Mouse (Mus musculus): Measurements from ENCODE around the gene Zfp36l1.

Zfp36l1 gene

DNA sequence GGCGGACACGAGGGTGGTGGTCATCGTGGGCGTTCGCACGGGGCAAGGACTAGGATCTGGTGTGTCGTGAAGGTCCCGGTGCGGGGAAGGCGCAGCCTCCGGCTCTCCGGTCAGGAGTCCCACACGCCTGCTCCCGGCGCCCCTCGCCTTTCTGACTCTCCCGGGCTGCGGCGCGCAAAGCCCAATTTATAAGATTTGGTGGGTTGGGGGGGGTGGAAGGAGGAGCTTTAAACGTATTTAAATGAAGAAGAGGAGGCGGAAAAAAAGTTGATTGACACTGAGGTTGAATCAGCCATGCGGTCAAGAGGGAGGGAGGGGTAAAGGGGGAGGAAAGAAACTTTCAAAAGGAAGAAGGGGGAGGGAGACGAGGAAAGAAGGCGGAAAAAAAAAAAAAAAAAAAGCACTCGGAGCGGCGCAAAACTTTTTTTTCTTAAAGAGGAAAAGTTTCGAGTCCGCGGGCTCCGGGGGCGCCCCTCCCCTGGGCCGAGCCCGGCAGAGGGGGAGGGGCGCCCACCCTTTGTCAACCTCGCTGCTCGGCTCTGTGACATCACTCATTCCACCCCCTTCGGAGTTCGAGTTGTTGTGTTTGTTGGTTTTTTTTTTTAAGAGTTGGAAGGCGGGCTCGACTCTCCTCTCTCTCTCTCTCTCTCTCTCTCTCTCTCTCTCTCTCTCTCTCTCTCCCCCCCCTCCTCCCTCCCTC is at the start of gene Zfp36l1:
TSS of gene Zfp36l1 (minus strand) at position 162 of the 700 bp plus-strand sequence.
- DNase-seq: peak; percentile 95 to 96

GRCm38 (mm10) chr12:80162448-80162847 is 49.6 kb upstream of the Zfp36l1 start:
- DNase-seq: no peak

DNA sequence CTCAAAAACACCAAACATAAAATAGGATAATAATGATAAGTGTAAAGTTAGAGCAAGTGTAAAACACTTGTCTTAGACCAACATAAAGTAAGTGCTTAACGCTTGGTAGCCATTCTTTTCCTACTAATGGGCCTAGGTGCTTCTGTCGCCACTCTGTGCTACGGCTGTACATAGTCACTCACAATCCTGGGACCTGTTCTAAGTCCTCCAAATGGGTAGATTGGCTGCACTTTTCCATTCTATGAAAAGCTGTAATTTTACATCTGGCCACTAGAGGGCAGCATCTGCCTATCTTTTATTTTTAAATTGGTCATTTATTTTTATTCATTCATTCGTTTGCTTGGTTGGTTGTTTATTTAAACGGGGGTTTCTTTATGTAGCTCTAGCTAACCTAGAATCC is 44.9 kb upstream of the Zfp36l1 start:
- no peak for DNase-seq

DNA sequence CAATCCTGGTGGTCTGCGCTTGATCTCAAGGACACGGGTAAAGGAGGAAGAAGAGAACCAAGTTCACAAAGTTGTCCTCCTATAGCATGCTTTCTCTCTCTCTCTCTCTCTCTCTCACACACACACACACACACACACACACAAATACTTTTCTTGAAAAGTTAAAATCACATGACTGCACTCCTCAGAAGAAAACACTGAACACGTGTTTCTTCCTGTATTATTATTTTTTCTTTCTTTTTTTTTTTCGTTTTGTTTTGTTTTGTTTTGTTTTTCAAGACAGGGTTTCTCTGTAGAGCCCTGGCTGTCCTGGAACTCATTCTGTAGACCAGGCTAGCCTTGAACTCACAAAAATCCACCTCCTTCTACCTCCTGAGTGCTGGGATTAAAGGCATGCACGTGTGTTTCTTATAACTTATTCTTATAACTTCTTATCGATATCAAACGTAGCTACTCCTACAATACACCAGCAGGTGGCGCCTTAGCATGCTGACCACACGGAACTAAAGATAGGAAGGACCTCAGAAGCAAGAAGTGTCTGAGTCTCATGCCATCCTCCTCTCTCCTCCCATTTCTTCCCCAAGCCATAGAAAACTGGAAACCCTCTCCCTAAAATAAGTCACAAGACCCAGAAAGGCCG is 41.0 kb upstream of the Zfp36l1 start:
- DNase-seq: peak; percentile 36 to 54

DNA sequence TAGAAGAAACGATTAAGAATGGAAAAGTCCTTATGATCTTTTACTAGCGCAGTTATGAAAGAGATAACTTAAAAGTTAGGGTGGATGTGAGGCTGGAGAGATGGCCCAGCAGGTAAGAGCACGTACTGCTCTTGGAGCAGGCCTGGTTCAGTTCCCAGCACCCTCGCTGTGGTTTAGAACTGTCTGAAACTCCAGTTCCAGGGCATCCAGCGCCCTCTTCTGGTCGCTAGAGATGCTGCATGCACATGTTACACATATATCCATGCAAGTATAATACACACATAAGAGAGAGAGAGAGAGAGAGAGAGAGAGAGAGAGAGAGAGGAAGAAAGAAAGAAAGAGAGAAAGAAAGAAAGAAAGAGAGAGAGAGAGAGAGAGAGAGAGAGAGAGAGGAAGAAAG is 40.3 kb upstream of the Zfp36l1 start:
- DNase-seq: no peak

GRCm38 (mm10) chr12:80151821-80152220 is 39.0 kb upstream of the Zfp36l1 start:
- DNase-seq: no peak

GRCm38 (mm10) chr12:80150624-80151023 is 37.8 kb upstream of the Zfp36l1 start:
- DNase-seq: peak; percentile 51 to 52

- DNase-seq: no peak
These were observed 34.9 kb upstream of the Zfp36l1 start for GRCm38 (mm10) chr12:80147563-80148214.

DNA sequence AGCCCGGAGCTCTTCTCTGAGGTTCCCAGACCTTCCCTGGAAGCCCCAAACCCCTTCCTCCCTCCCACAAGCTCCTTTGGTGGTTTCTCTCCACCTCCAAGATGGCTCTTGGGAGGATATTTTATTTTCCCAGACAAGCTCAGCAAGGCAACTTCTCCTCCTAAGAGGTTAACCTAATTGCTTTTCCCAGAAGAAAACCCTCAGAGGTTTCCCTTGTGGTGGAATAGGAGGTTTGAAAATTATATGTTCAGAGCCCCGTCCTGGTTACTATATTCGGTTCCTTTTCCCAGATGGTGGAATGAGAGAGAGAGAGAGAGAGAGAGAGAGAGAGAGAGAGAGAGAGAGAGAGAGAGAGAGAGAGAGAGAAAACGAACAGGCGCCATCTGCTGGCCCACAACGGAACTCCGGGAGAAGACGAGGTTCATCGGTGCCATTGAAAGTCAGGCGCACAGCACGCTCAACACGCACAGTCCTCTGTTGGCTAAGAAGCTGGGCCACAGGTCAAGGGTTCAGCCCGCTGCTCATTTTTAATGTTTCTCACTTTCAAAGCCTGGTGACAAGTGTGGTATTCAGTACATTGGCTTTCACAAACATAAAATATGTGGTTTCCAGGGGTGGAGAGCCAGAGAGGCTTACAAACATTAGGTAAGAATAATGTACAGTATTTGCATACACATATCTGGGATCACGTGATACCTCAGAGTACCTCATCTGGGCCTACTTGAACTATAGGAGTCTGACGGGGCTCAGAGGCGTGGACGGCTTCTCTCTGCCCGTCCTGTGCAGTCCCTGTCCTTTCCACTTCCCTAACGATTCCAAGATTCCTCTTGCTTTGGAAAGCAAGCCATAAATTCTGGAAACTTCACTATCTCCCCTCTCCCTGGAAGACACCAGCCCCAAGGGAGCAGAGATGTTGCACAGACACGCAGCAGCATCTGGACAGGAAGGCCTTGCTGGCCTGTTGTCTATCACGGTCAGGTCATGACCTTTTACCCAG is 33.7 kb upstream of the Zfp36l1 start:
- DNase-seq: peak; percentile 72

DNA sequence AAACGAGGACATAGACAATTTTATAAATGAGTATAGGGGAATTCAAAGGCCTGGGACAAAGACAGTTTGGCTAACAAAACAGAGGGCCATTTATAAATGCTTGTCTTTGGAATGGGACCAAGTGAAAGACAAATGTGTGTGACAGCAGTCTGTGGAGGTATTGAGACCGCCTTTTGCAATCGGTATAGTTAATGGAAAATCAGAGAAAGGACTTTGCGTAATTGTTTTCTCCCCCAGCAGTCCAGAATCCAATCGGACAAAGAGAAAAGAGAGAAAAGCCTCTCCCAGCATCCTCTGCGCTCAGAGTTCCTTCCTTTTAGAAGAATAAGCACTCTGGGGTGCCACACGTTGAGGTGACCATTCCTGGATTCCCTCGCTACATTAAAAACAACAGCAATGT is 32.6 kb upstream of the Zfp36l1 start:
- DNase-seq: no peak

GRCm38 (mm10) chr12:80144846-80145245 is 32.0 kb upstream of the Zfp36l1 start:
- DNase-seq: no peak

- peak; percentile 44 to 55 for DNase-seq
These were observed 28.7 kb upstream of the Zfp36l1 start for GRCm38 (mm10) chr12:80141470-80141869.

GRCm38 (mm10) chr12:80141011-80141410 is 28.2 kb upstream of the Zfp36l1 start:
- no peak for DNase-seq

- no peak for DNase-seq
These were observed 24.9 kb upstream of the Zfp36l1 start for GRCm38 (mm10) chr12:80137744-80138143.

DNA sequence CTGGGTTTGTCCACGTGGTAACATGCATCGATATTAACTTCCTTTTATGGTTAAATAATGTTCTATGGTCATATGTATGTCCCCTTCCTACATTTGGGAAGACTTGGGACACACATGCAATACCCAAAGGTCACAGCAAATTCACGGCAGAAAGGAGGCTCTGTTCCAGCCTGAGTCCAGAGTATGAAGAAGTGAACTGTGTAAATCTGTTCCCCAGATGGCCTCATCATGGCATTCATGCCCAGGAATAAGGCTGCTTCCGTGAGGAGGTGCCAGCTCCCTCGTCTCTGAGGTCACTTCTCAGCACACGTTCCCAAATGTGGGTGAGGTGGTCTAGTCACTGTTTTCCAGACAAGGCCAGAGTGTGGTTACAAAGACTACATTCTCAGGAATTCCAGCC is 24.4 kb upstream of the Zfp36l1 start:
- DNase-seq: no peak

GRCm38 (mm10) chr12:80136264-80136930 is 23.6 kb upstream of the Zfp36l1 start:
- DNase-seq: peak; percentile 58 to 79

DNA sequence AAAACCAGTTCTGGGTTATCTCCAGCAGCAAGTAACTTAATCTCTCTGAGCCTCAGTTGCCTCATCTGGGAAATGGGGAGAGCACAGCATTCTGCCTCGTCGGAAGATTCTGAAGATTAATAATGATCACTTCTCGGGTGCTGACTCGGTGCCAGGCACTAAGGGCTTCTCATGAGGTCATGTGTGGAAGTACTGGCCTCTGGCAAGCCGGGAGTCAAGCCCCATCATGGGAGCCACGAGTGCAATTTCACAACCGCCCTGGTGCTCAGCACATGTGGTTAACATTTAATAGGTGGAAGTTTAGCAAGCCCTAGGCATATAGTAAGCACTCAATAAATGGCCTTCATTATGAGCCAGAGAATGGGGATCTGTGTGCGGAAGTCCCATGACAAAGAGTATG is 22.4 kb upstream of the Zfp36l1 start:
- DNase-seq: peak; percentile 82 to 85

DNA sequence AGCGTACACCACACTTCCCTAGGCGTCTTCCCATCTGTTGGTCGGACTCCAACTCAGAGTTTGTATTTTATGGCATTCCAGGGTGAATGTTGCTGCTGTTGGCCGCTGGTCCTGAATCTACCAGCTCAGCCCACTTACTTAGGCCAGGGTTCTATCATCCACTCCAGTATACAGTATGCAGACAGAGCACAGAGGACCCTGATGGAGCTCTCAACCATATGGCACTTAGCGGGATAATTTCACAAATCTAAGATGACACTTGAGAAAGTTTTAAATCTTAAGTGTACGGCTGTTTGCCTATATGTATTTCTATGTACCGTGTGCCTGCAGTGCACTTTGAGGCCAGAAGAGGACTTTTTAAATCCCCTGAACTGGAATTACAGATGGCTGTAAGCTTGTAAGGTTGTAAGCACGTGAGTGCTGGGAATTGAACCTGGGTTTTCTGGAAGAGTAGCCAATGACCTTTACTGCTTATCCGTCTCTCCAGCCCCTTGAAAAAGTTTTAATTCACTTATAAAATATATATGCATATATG is 20.3 kb upstream of the Zfp36l1 start:
- no peak for DNase-seq

GRCm38 (mm10) chr12:80132250-80133003 is 19.6 kb upstream of the Zfp36l1 start:
- peak; percentile 88 to 92 for DNase-seq

DNA sequence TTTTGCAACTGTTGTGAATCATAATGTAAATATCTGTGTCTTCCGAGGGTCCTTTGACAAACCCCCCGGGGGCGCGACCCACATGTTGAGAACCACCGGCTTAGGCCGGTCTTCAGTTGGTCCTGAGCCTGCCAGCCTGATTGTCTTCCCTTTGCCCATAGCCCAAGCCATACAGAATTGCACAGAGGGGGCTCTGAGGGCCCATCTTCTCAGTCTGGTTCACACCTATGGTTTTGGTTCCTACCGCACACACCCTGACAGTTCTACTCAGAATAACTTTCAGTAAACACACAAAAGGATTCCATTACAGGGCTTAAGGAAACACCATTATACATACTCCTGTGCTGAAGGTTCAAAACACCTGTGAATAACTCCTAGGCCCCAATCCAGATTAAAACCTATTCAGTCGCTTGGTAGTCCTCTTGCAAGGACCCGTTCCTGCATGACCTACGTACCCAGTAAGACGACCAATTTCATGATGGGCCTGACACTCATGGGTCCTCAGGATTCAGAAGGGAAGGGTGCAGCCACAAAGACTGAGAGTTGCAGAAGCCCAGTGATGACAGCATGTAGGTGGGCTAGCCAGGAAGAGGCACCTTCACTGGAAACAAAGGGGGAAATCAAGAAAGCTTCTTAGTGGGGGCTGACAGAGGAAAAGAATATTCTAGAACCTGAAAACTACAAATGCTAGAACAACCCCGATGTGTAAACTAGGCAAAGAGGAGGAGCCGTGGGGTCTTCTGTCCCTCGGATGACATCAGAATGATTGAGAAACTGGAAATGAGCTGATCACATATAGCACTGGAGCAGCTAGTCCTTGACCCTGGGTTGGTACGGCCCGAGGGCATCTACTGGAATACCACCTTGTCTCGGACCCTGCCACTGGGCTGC is 18.8 kb upstream of the Zfp36l1 start:
- no peak for DNase-seq

All from lung, adult 18-20 months (tissue).